Mouse (Mus musculus) C3H10T1/2 (cell line): ENCODE data around the gene Rmnd5a. TPM values are rescaled to one million over a fixed set of nuclear protein-coding genes. Genes with fewer than 3 reads are reported as not detected.

Source experiments
- polyA plus RNA-seq, 2 experiments: library from polyadenylated mRNA; unstranded; fragments of >200 nt; fragmentation: generic; extraction: Trizol; gene quantifications; one replicate each; pipeline ENCODE4 v1.2.1; 2012; ENCODE audit warnings: missing spikeins in 2 of 2

Rmnd5a gene
- 1 to 10 TPM in 1 of 2 experiments, under 1 TPM in 1; 0.23 to 9.2 TPM for polyA plus RNA-seq

DNA sequence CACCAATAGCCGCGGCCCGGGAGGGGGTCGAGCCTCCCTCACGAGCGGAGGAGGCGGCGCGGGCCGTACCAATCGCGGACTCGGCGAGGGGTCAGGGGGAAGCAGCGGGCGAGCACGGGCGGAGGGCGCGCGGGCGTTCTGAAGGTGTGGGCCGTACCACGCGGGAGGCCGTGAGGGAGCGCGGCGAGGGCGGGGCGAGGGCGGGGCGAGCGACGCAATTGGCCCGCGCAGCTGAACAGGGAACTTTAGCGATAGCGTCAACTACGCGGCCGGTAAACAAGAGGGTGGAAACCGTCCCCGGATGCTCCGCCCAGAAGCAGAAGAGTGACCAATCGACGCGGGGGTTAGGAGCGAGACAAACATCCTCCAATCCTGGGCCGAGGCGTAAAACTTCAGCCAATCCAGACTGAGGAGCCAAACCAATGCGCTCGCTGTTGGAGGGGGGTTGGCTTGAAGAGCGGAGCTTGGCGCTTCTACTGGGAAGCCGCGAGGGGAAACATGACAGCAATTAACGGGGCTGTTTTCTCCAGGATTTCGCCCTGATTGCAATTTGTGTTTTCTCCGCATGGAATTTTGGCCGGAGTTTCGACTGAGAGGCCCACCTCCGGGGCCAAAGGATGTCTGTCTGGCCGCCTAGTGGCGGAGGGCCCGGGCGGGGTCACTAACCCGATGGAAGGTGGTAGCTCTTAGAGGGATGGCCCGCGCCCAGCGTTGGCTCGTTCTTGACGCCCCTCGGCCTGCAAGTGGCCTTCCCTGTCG, at the start of gene Rmnd5a:
Rmnd5a (minus strand) TSS at position 146 of the 759 bp plus-strand sequence.

DNA sequence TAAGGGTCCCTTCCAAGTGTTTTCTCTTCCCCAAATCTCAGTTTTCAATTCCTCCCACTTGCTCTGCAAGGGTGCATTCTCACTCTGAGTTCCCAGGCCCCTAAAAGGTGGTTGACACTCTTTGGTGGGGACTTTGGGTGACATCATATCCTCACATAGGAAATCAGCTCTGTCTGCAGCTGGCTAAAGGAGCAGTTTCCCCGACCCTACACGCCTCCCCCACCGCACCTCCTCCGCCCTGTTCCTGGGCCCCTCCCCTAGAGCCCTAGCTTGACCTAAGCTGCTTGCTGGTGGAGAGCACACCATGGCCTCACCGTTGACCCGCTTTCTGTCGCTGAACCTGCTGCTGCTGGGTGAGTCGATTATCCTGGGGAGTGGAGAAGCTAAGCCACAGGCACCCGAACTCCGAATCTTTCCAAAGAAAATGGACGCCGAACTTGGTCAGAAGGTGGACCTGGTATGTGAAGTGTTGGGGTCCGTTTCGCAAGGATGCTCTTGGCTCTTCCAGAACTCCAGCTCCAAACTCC, 67.1 kb downstream of the Rmnd5a start, which contains the start of gene Cd8a:
Cd8a (plus strand) TSS at position 179 of the 527 bp plus-strand sequence.

Other genes with a start within 250 kb of the Rmnd5a start
- gene Fabp1, start 240.8 kb downstream of the Rmnd5a start, polyA plus RNA-seq, result not detected
- gene Krcc1, start 169.0 kb downstream of the Rmnd5a start, polyA plus RNA-seq, result 1 to 10 TPM; 1.6 to 9.1 TPM
- under 1 TPM in 1 of 2 experiments, not detected in 1; 0.08 TPM for gene Smyd1, start 118.4 kb downstream of the Rmnd5a start, polyA plus RNA-seq
- gene Cd8b1, start 117.8 kb downstream of the Rmnd5a start, polyA plus RNA-seq, result not detected
- gene Cd8a, start 67.2 kb downstream of the Rmnd5a start, polyA plus RNA-seq, result not detected
- 1 to 10 TPM in 1 of 2 experiments, under 1 TPM in 1; 0.55 to 7.4 TPM for gene Rnf103, start 53.3 kb upstream of the Rmnd5a start, polyA plus RNA-seq
- gene Chmp3, start 103.2 kb upstream of the Rmnd5a start, polyA plus RNA-seq, result 10 to 100 TPM; 14.4 to 59.0 TPM
- 1 to 10 TPM in 1 of 2 experiments, under 1 TPM in 1; 0.41 to 8.7 TPM for gene Kdm3a, start 192.4 kb upstream of the Rmnd5a start, polyA plus RNA-seq